ENCODE assay signal across 10 mouse cellular contexts in the genomic region with DNA sequence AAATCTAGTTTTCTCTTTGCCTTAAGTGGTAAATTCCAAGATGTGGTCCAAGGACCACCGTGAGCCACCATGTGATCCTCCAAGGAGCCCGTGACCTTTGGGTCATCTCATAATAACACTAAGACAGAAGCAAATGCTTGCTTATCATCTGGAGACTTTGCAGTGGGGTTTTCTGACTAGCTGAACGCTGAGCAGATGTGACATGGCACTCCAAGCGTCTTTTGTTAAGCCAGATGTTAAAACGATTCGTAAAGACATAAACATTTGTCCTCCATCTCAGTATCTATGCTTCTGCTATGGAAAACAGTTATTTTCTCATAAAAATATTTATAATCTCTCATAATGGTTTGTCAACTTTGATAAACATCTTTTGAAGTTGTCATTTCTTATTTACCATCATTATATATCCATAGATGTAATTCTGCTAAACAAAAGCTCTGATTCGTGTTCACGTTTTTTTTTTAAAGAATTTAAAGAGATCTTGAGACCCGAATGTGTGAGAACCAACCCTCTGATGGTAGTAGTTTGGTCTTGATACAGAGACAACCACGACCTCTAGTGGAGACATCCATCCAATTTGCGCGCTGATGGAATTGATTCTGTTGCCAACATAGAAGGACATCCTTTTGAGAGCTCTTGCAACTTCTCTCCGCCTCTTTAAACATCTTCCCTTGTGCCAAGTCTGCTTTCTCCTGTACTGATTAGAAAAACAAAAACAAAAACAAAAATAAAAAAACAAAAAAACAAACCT.
DNase-seq lines count a peak whose midpoint lies in the region; ATAC-seq and TF ChIP-seq lines count a peak whose summit lies in the region.
"Had no signal": no experiment of that assay in that cellular context is flagged by ENCODE, and none has a peak within 500 bp of the region (broad histone marks: within the 10 kb centered on the region; RNA-seq: fewer than 3 reads in every experiment).

No protein-coding gene starts in this region.

- in situ Hi-C loops in CH12.LX (cut with MboI; ENCODE audit: low pct_ligation_motif_present, low pct_unique_long_range_greater_than_20kb, low sequenced_read_pairs) = no loop called here

- H3K27ac ChIP-seq in CH12.LX (ENCODE audit: insufficient read depth, low read depth) = no peak overlapping the region
- no peak overlapping the region for H3K27ac ChIP-seq in hindbrain, embryonic 12.5 days
- H3K27ac ChIP-seq: limb, embryonic 13.5 days had no signal

- peak; percentile 36 for DNase-seq in kidney, postnatal 10 days
- DNase-seq in kidney, adult 18-20 months = no peak
- peak; percentile 17 for DNase-seq in CH12.LX (ENCODE audit: extremely low read depth)
- DNase-seq in T-cell, adult 2 months (ENCODE audit: low spot score) = peak; percentile 32
- peak; percentile 51 to 79 for DNase-seq in left cerebral cortex, postnatal 25 days (ENCODE audit: low spot score in 2 of 2)
- no peak for DNase-seq in ovary, postnatal 10 days (ENCODE audit: low spot score)
- no peak for DNase-seq in MN1 (ENCODE audit: low spot score)

- no peak for TF ChIP-seq EP300 in CH12.LX (IDR thresholded peaks at IDR 0.05; ENCODE audit: low read length)

- no peak for ATAC-seq in hindbrain, embryonic 12.5 days (ENCODE audit: low FRiP score)

- intact Hi-C loops in left cerebral cortex, postnatal 25 days (cut with DNase I) = loop anchor here (5.0 kb wide), 1 partner anchor 656 kb away; the partner anchor contains the start of gene Prickle1

- no peaks in the 10 kb centered on the region for H3K36me3 ChIP-seq in CH12.LX (replicated peaks in 1 of 2; ENCODE audit: control insufficient read depth in 1 of 2, insufficient read depth in 1 of 2, low read length in 1 of 2)
- H3K36me3 ChIP-seq in hindbrain, embryonic 12.5 days = no peaks in the 10 kb centered on the region
- H3K36me3 ChIP-seq: limb, embryonic 13.5 days had no signal

- no peaks in the 10 kb centered on the region for H3K79me2 ChIP-seq in CH12.LX (replicated peaks; ENCODE audit: control insufficient read depth, extremely low read depth, insufficient read depth, poor library complexity, severe bottlenecking)

- TF ChIP-seq CTCF in CH12.LX (conservative IDR thresholded peaks at IDR 0.05 in 1 of 2, IDR thresholded peaks at IDR 0.05 in 1 of 2; ENCODE audit: low read depth in 2 of 2, low read length in 2 of 2) = peak in 1 of 2 experiments; percentile 30; a peak in 2 of 4 replicates

- 73% methylated on average over 13 of the region's 13 CpGs for WGBS in hindbrain, embryonic 12.5 days

- no peak overlapping the region for H3K9ac ChIP-seq in CH12.LX (ENCODE audit: insufficient read depth, low read depth)
- H3K9ac ChIP-seq in hindbrain, embryonic 12.5 days = no peak overlapping the region
- H3K9ac ChIP-seq: limb, embryonic 13.5 days had no signal

- peak; percentile 15 for TF ChIP-seq RAD21 in CH12.LX (IDR thresholded peaks at IDR 0.05; ENCODE audit: low read depth, low read length)

- H3K4me3 ChIP-seq in CH12.LX (replicated peaks in 1 of 3; ENCODE audit: low read depth in 2 of 3, low read length in 2 of 3, poor library complexity in 1 of 3) = no peak overlapping the region
- H3K4me3 ChIP-seq in hindbrain, embryonic 12.5 days = no peak overlapping the region
- H3K4me3 ChIP-seq: erythroblast, embryonic 14.5 days; limb, embryonic 13.5 days had no signal

- dilution Hi-C loops in CH12.LX (cut with MboI; ENCODE audit: extremely low pct_ligation_motif_present, extremely low pct_unique_long_range_greater_than_20kb, low sequenced_read_pairs) = no loop called here

- H3K9me3 ChIP-seq in CH12.LX (replicated peaks; ENCODE audit: low read length) = no peaks in the 10 kb centered on the region
- no peaks in the 10 kb centered on the region for H3K9me3 ChIP-seq in hindbrain, embryonic 12.5 days (replicated peaks)
- H3K9me3 ChIP-seq: limb, embryonic 13.5 days had no signal

- no peaks in the 10 kb centered on the region for H3K4me1 ChIP-seq in CH12.LX (ENCODE audit: control insufficient read depth in 1 of 2, insufficient read depth in 2 of 2)
- H3K4me1 ChIP-seq in hindbrain, embryonic 12.5 days = peaks cover 4% of the 10 kb centered on the region; the same call in 1 of the 2 replicates

- H3K4me2 ChIP-seq in CH12.LX (ENCODE audit: insufficient read depth, low read depth, poor library complexity, severe bottlenecking) = no peak overlapping the region
- H3K4me2 ChIP-seq in hindbrain, embryonic 12.5 days (replicated peaks) = no peak overlapping the region
- H3K4me2 ChIP-seq: limb, embryonic 13.5 days had no signal

- H3K27me3 ChIP-seq in CH12.LX (replicated peaks) = no peaks in the 10 kb centered on the region
- H3K27me3 ChIP-seq in hindbrain, embryonic 12.5 days = no peaks in the 10 kb centered on the region
- H3K27me3 ChIP-seq: limb, embryonic 13.5 days had no signal

- no peak for TF ChIP-seq POLR2A in CH12.LX (IDR thresholded peaks at IDR 0.05; ENCODE audit: low read depth, low read length)

TF ChIP-seq in CH12.LX, 34 proteins besides CTCF, POLR2A, EP300 and RAD21:
- TF ChIP-seq KAT2A (IDR thresholded peaks at IDR 0.05; ENCODE audit: insufficient replicate concordance, low read length) = no peak
- no peak for TF ChIP-seq NELFE (IDR thresholded peaks at IDR 0.05; ENCODE audit: low read depth, low read length)
- TF ChIP-seq JUN (IDR thresholded peaks at IDR 0.05; ENCODE audit: insufficient read depth, low read depth, low read length) = no peak

Comparison
In these comparisons a context has a peak if more than half of its experiments do, and no peak if none do; other contexts are left out.
1. DNase-seq: peak in kidney, postnatal 10 days (single experiment), CH12.LX (single experiment), T-cell, adult 2 months (single experiment) and left cerebral cortex, postnatal 25 days (2 of 2); none in kidney, adult 18-20 months (single experiment), ovary, postnatal 10 days (single experiment) and MN1 (single experiment).